Mouse (Mus musculus): ENCODE results near the gene Hoxa5.

Gene Hoxa5

GRCm38 (mm10) chr6:52213119-52213986 lies 9.0 kb upstream of the Hoxa5 start, which contains the start of the genes Hoxa3 and Gm28308:
Gene Hoxa3 (minus strand): TSS chr6:52213336.
Gene Gm28308 (minus strand): TSS chr6:52213339.
- peak; percentile 1 for DNase-seq

GRCm38 (mm10) chr6:52212556-52213118 lies 8.2 kb upstream of the Hoxa5 start:
- DNase-seq, result no peak

- no peak for DNase-seq
Observed at GRCm38 (mm10) chr6:52211961-52212360, 7.6 kb upstream of the Hoxa5 start.

- DNase-seq, result peak; percentile 65
Observed at GRCm38 (mm10) chr6:52211170-52211935, 7.0 kb upstream of the Hoxa5 start.

GRCm38 (mm10) chr6:52209685-52210046 lies 5.3 kb upstream of the Hoxa5 start:
- DNase-seq, result no peak

GRCm38 (mm10) chr6:52208868-52209684 lies 4.7 kb upstream of the Hoxa5 start:
- no peak for DNase-seq

- no peak for DNase-seq
Observed at GRCm38 (mm10) chr6:52208072-52208867, 3.9 kb upstream of the Hoxa5 start, which contains the start of gene Hoxa6. Gene Hoxa6 (minus strand): TSS chr6:52208722.

- no peak for DNase-seq
Observed at GRCm38 (mm10) chr6:52207684-52207976, 3.2 kb upstream of the Hoxa5 start.

GRCm38 (mm10) chr6:52206882-52207683 lies 2.7 kb upstream of the Hoxa5 start:
- DNase-seq, result no peak

- DNase-seq, result no peak
Observed at GRCm38 (mm10) chr6:52205638-52206621, 1.5 kb upstream of the Hoxa5 start.

- no peak for DNase-seq
Observed at GRCm38 (mm10) chr6:52205221-52205620, 834 bp upstream of the Hoxa5 start.

- no peak for DNase-seq
Observed at GRCm38 (mm10) chr6:52203371-52204049, 877 bp downstream of the Hoxa5 start.

- DNase-seq, result no peak
Observed at GRCm38 (mm10) chr6:52203121-52203370, 1.3 kb downstream of the Hoxa5 start.

GRCm38 (mm10) chr6:52202362-52203120 lies 1.8 kb downstream of the Hoxa5 start:
- DNase-seq, result no peak

GRCm38 (mm10) chr6:52201269-52201668 lies 3.1 kb downstream of the Hoxa5 start:
- no peak for DNase-seq

- DNase-seq, result no peak
Observed at GRCm38 (mm10) chr6:52200751-52201250, 3.6 kb downstream of the Hoxa5 start.

GRCm38 (mm10) chr6:52200073-52200750 lies 4.2 kb downstream of the Hoxa5 start:
- no peak for DNase-seq

GRCm38 (mm10) chr6:52197271-52197670 lies 7.1 kb downstream of the Hoxa5 start:
- no peak for DNase-seq

Data from liver (tissue).